Mouse (Mus musculus): Measurements from ENCODE around the gene Lin7c.
"Not testable (repeated sequence)": the region's sequence is repeated elsewhere in the genome, so short reads cannot be mapped to it uniquely, and the experiment has no call there.

Lin7c gene

DNA sequence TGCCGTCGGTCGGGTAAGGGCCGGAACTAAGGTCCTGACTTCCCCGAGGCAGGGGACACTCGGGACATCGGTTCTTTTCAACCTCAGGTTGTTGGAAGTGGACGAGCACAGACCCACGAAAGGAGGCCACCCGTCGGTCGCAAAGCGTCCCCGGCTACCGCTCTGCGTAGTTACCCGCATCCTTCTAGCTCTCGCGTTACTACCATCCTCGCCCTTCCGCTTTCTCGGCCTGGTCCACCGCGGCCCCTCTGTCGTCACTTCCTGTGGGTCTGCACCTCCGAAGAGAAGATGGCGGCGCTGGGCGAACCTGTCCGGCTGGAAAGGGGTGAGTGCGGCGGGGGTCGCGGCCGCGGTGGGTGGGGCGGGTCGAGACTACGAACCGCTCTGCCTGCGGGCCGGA is at the start of gene Lin7c:
Gene Lin7c, plus strand, starts transcription at position 257 of the 400 bp plus-strand sequence.
- peak; percentile 97 for DNase-seq

DNA sequence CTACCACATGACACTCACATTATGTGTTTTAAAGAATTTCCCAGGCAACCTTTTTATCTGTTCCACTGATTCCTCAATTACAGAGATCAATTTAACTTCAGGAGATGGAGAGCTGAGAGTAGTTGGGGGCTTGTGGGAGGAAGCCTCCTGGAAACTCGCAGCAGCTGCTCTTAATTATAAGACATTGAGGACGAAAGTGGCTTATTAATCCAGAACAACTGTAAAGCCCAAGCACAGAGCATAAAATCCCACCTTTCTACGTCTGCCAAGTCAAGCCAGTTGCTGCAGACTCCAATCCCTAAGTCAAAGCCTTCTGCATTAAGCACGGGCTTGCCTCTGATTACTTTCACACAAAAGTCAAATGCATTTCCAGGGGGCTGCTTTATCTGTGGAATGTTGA is 44.3 kb upstream of the Lin7c start:
- DNase-seq, result no peak

DNA sequence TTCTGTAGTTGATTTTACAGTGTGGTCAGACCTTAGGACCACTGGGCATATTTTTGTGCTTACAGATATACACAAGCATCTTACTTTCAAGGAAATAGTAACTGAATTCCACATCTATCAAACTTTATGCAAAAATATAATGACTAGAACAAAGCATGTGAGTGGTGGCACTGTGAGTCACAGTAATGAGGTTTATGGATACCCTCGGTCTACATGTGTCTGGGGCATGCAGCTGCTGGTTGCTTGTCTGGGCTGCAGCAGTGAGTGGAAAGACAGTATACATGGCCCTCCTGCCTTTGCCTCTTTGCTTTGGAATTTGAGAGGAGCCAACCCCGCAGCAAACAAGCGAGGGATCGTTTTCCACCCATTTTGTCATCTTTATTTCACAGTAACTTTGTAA is 42.3 kb upstream of the Lin7c start:
- DNase-seq, result peak; percentile 6

DNA sequence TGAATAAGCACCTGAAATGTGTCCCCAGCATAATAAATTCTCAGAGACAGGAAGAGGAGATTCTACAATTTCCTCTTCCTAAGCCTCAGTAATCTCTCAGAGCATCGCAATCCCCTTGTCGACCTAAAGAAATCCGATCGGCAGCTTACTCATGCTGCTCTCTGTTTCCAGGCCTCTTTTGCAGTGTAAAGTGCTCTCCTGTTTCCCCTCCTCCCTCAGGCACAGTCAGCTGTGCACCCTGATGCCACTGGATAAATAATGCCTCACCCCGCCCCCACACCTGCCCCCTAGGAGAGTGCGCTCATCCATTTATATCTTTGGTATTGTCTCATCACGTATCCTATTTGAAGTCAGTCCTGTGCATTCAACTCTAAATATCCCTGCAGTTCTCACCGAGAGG is 41.9 kb upstream of the Lin7c start:
- DNase-seq, result peak; percentile 52

DNA sequence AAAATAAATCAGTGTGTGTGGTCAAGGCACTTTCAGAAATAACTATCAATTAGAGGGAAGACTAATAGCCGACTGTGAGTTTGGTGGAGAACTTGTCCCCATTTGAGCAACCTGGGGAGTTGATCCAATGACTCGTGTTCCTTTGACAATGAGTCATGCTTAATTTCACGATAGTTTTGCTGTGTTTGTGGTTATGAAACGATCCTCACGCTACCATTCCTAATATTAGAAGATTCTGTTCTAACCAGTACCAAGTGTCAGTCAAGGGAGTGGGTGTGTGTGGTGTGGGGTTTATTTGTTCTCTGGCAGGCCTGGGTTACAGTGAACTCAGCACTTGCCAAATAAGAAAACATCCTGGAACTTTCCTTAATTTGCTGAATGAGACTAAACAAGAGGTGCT is 35.1 kb upstream of the Lin7c start:
- DNase-seq, result no peak

DNA sequence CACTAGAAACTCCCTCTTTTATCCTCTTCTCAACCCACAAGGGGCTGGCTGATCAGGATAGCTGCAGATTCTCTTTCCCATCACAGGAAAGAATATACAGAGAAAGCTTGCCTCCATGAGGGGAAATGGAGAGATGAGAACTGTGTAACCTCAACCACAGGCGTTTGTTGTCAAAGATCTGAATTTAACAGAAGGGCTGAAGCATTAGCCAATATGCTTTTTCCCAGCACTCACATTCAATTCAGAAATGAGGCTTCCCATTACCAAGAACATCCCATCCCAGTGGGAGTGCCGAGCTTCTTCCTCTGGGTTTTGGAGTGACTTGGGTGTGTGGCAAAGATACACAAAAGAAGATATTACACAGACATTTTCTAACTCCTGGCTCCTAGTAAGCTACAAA is 31.0 kb upstream of the Lin7c start:
- no peak for DNase-seq

DNA sequence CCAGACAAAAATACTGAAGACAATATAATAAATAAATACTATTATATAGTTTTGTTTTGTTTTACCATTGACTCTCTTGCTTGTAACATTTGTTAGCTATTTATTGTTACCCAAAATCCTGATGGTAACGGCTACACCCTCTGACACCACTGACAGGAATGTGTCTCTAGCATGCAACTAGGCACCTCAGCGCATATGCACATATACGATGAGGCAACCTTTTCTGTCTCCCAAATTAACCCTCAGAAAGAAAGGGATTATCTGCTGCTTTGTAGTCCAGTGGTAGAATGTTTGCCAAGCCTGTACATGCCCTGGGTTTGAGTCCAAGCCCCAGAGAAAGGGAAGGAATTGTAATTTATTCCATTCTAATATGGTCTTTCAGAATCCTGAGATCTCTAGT is 29.8 kb upstream of the Lin7c start:
- no peak for DNase-seq

DNA sequence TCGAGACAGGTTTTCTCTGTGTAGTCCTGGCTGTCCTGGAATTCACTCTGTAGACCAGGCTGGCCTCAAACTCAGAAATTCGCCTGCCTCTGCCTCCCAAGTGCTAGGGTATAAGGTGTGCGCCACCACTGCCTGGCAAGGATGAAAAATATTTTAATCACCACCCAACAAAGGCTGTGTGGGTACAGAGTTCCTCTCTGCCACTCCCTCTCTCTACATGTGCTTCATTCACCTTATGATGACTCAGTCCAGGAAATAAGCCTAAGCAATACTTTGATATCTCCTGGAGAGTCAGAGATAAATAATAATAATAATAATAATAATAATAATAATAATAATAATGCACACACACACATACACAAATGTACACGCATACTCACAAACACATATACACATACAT is 11.2 kb upstream of the Lin7c start:
- DNase-seq, result not testable (repeated sequence)

DNA sequence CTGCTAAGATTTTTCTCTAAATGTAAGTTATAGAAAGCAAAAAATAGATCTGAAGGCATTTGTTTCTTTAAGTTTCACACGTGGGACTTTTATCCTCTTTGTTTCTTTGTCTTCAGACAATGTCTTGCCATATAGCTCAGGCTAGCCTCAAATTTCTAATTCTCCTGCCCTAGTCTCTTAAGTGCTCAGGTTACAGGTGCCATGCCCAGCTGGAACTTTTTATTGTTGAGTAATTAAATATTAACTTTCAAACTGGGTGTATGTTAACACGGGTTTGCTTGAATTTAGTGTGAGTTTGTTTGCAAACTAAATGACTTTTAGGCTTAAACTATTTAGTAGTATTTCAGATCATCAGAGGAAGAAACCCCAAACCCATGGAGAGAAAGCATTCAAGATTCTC is 9.5 kb upstream of the Lin7c start:
- no peak for DNase-seq

DNA sequence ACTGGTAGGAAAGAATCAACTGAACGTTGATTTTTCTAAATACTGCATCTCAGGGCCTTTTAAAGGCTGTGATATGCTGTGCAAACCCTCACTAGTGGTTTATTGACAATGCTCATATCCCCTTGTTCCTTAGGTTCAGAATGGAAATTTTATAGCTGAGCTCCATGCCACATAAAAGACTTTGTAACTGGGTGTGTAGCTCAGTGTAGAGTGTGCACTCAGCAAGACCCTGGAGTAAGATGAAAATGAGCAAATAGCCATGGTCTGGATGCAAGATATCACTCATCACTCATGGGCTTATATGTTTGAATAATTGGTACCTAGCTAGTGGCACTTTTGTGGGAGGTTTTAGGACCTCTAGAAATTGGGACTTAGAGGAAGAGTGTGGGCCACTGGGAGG is 9.0 kb upstream of the Lin7c start:
- no peak for DNase-seq

DNA sequence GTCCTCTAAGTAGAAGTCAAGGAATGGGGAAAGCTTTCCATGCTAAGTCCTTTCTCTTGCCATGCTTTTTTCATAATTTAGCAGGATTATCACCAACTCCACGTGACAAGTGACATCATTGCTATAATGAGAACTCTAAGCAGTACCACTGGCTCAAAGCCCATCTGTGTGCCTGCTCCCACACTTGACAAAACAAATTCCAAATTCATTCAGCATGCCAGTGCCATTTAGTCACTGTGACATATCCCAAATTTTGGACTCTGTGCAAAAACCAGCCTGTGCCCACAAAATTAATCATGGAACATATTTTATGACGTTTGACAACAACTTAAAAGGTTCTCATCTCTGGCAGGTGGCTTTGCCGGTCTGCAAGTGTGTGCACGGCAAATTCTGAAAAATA is 6.5 kb upstream of the Lin7c start:
- no peak for DNase-seq

DNA sequence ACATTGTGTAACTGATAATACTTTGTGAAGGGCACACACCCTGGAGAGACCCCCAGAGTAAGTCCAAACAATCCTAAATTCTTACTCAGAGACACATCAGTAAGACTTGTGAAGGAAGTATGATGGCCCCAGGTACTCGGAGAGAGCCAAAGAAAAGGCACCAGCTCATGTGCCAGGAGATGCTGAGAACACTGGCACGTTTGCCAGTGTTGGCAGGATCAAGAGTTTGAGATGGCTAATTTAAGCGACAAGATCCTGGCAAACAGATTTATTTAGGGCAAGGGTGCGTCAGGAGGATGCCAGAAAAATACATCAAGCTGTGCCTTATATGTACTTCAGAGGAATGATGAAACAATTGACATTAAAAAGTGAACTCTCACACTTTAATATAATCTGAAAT is 6.1 kb upstream of the Lin7c start:
- no peak for DNase-seq

DNA sequence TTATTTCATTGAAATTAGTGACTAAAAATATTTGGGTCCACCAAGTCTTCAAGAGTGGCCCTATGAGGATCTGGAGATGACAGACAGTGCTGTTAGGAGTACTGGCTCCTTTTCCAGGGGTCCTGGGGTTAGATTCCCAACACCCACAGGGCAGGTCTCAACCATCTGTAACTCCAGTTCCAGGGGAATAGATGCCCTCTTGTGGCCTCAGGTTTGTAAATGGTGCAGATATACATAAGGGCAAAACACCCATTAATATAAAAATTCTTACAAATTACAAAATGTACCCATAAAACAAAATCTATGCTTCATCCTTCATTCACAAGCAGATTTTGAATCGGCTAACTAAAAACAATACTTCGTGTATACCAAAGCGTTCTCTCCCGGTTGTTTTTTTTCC is 585 bp upstream of the Lin7c start:
- peak; percentile 18 for DNase-seq

DNA sequence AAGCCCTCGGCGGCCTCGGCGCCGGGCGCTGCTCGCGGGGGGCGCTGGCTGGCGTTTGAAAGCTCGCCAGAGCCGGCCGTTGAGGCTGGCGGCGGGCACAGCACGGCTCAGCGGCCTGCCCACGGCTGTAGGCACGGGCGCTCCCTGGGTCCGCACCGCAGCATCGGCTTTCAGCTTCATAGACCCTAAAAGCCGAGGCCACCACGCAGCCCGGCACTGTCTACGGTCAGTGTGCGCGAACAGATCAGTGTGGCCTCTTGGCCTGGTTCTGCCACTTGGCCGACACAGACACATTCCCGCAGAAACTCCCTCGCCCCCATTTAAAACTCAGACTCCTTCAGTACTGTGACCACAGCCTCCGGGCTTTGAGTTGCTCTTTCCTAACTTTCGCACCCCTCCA is 378 bp downstream of the Lin7c start:
- no peak for DNase-seq

DNA sequence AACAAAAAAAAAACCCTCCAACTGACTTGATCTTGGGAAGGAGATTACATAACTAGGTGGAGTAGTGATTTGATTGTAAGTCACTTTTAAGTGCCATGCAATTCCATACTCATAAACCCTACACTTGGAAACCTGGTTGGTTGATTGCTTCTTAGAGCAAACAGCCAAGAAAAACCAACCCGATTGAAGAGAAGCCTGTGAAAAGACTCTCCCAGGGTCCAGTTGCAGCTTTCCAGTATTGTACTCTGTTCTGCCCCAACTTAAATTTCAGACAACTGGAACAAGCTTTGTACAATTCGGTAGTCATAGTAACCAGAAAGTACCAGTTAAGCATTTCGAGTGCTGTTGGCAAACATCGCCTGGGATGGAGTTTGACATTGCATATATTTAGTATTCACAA is 818 bp downstream of the Lin7c start:
- no peak for DNase-seq

DNA sequence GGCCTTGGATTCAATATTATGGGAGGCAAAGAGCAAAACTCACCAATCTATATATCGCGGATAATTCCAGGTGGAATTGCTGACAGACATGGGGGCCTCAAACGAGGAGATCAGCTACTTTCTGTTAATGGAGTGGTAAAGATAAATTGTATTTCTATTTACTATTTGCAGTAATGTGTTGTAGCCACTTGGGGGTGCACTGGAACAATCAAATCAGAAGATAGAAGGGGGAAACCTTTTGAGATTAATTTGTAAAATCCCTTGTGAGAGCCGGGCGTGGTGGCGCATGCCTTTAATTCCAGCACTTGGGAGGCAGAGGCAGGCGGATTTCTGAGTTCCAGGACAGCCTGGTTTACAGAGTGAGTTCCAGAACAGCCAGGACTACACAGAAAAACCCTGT is 5.7 kb downstream of the Lin7c start:
- peak; percentile 27 for DNase-seq

DNA sequence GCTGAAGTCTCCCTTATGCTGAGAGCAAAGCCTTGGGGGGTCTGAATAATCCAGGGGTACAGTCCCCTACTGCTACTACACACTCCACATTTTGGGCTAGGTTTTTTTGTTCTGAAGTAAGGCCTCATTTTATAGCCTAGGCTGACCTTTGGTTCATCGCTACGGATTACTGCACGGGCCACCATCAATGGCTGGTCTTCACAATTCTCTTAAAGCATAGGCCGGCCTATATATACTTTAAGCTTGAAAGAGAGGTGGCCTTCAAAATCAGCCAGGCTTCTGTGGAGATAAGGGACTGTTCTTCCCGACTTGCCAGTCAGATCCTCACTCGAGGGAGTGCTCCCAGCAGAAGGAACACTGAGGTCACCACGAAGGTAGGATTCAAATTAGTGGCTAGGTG is 12.2 kb downstream of the Lin7c start:
- no peak for DNase-seq

DNA sequence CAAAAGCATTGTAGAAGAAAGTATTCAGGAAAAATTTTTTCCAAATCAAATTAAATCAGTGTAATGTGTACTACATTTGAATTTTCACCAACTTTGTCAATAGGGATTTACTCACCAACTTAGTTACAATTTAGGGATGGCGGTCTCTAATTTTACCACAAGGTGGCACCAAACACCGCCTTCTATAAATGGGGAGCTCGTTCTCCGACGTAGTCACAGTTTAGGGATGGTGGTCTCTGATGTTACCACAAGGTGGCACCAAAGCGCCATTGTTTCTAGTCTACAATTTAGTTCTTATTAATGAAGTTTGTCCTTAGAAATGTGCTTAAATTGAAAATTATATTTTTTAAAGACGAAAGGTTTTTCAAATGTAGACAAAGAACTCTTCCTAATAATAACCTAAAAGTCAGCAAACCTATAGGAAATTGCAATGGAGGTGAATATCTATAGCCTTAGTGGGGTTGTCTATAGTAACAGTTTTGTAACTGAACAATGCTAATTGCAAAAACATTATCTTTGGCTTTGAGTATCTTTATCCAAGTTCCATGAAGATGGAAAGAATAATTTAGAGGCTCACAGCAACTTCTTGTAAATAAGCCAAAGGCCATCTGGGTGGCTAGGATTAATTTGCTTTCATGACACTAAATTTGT is 13.6 kb downstream of the Lin7c start:
- DNase-seq, result peak; percentile 92

DNA sequence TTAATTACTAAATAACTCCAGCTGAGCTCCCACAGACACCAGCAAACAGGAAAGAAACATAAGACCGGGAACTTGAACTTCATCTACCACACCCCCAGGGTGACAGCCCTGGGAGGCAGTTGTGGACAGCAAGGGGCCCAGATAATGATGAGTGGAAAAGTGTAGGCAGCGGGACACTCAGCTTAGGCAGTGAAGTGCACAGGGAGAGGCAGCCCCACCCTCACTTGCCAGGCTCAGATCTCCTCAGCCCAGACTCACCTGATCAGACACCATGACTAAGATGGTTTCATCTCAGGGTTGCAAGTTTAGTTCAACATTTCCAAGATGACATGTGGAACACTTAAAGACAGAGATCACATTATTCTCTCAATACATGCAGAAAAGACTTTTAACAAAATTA is 18.5 kb downstream of the Lin7c start:
- no peak for DNase-seq

DNA sequence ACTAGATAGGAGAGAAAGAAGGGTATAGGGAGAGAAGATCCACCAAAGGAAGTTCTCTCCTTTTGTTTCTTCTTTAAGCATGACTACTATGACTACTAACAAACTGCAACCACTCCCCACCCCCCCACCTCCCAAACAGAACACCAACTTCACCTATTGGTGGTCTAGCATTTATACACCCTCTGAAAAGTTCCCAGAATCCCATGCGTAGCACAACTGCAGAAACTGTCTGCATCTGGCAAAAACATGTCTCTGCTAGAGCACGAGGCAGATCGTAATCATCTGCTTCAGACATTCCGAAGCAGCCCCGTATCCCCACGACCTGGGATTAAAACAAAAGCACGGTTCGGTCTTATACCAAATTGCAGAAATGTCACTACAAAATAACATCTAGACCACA is 21.6 kb downstream of the Lin7c start:
- no peak for DNase-seq

DNA sequence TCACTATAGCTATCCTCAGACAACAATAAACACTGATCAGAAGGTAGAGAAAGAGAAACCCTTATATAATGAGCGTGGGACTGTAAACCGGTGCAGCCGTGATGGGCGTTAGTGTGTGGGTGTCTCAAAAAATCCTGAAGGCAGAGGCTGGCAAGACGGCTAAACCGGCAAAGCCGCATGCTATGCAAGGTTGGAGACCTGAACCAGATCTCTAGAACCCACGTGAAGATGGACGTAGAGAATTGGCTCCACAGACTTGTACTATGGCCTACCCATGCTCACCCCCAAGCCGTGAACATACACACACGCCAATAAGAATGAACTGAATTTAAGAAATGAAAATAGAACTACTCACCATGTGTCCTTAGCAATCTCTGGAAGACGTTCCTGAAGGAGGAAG is 22.1 kb downstream of the Lin7c start:
- no peak for DNase-seq

DNA sequence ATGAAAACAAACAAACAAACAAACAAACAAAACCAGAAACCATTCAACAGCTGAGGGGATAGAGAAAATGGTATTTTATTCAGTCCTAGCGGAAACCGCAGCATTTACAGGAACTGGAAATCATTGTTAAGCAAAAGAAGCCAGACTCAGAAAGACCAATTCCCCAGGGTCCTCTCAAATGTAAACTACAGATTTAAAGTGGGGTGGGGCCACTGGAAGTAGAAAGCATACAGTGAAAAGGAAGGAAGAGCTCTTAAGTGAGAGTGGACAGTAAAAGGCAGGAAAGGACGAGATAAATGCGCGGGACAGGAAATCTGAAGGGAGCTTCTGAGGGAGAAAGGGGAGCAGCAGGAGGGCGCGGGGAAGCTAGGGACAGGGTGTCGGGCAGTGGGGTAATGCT is 22.6 kb downstream of the Lin7c start:
- no peak for DNase-seq

DNA sequence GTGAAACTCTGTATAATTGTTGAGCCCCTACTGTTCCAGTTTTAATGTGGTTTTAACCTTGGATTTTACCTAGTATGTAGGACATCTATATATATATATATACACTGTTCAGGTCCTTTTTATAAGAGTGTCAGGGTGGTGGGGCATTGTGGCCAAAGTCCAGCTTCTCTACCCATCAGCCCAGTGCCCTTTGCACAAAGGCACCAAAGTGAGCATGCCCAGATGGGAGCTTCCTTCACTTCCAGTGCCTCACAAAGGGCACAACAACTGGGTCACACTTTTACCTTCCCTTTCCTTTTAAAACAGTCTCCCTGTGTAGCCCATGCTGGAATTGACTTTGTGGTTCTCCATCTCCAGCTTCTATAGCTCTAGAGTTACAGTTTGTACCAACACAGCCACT is 23.9 kb downstream of the Lin7c start:
- no peak for DNase-seq

DNA sequence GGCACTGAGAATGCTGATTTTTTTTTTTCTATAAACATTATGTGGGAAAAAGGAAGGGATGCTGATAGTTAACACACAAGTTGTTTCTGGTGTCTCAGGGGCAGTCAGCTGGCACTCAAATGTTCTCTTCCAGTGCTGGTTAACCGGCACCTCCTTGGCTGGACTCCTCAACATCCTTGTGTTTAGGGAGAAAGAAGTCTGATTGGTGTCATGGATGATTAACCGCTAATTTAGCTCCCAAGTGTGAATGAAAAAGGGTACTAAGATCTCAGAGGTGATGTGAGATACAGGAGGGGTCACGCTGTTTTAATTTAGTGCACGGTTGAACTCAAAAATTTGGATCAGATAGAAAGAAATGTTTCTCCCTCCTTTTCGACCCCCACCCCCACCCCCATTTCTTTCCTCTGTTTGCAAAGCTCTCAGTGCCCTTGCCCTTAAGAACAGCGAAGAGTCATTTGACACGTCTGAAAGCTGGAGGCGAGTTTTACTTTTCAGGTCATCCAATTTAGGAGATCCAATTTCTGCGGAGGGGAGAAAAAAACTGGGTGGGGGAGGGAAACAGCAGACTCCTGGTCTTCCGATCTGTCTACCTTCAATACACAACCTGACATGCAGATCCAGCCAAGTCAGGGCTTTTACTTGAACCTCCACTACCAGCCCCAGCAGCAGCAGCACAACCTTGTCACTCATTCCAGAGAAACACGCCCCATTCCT is 26.3 kb downstream of the Lin7c start:
- DNase-seq, result no peak

Data from retina, postnatal 1 day (tissue).